Mouse (Mus musculus) small intestine, adult 2 months (tissue): ENCODE data around the gene Prss8.

Experiments
- CTCF ChIP-seq: fragments of 200-500 bp; IDR thresholded peaks from 2 replicates; pipeline ENCODE4 v1.5.1; 2012; ENCODE audit warnings: low read depth, mild to moderate bottlenecking, control low read depth, inconsistent platforms, low read length, moderate library complexity, mixed read lengths; ENCODE audit not compliant: insufficient replicate concordance, insufficient read length; ENCODE audit errors: extremely low read depth
- POLR2A ChIP-seq: fragments of 200-500 bp; IDR thresholded peaks from 2 replicates; pipeline ENCODE4 v1.6.1; 2012; ENCODE audit warnings: low read depth, mild to moderate bottlenecking, control low read depth, inconsistent platforms, low read length, moderate library complexity

GRCm38 (mm10) chr7:127935748-127936159 is 5.8 kb upstream of the Prss8 start:
- TF ChIP-seq CTCF (no peak), POLR2A (no peak)
